Mouse (Mus musculus) liver, postnatal 0 days (tissue): ENCODE data around the gene Hoxa7.

ENCODE experiments used
- CTCF ChIP-seq: sonication (generic); IDR thresholded peaks from 2 replicates; pipeline ENCODE4 v1.5.1; 2016; ENCODE audit warnings: antibody characterized with exemption, low read depth
- EP300 ChIP-seq: IDR thresholded peaks from 2 replicates; pipeline ENCODE4 v1.6.1; 2016; ENCODE audit warnings: antibody characterized with exemption, low read depth, mild to moderate bottlenecking

DNA sequence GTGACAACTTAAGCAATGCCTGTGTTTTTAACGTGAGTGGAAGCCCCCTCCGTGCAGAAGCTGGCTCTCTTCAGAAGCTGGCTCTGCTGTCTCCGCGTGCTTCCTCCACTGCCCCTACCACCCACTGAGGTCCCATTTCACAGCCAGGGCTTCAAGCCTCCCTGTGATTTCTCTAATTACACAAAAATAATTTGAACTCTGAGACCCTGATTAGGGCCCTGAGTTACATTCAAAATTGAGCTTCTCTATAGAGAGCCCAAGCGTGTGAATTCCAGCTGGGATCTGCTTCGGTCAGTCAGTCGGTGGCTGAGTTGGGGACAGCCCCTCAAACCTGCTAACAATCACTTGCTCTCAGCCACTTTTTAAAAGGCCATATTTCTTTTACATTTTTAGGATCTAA lies 46.7 kb upstream of the Hoxa7 start:
- TF ChIP-seq EP300: no peak
- TF ChIP-seq CTCF: no peak
